Mouse (Mus musculus): ENCODE results near the gene Ccnd1. TPM values are rescaled to one million over a fixed set of nuclear protein-coding genes. Genes with fewer than 3 reads are reported as not detected.

Gene Ccnd1
- total RNA-seq, 2 experiments from 2014 or later = 41.2 to 42.1 TPM

Other genes starting within 250 kb of the Ccnd1 start
- 10 to 100 TPM; 11.8 to 13.7 TPM for gene Ano1, start 188.0 kb downstream of the Ccnd1 start, total RNA-seq (2021)
- not detected for gene Fgf3, start 101.8 kb downstream of the Ccnd1 start, total RNA-seq (2021)
- not detected for gene Fgf4, start 92.6 kb downstream of the Ccnd1 start, total RNA-seq (2021)
- not detected for gene Fgf15, start 43.4 kb downstream of the Ccnd1 start, total RNA-seq (2021)
- 10 to 100 TPM; 11.9 to 14.7 TPM for gene LTO1, start 24.8 kb downstream of the Ccnd1 start, total RNA-seq (2021)

Measured in heart, postnatal 25 days (tissue).